Mouse (Mus musculus) stomach, postnatal 0 days (tissue): ENCODE measurements around the gene Phospho1.

Experiments used
- CTCF ChIP-seq: IDR thresholded peaks from 2 replicates; pipeline ENCODE4 v1.5.1; 2016; ENCODE audit warnings: antibody characterized with exemption, low read depth, mild to moderate bottlenecking, moderate library complexity
- EP300 ChIP-seq: optimal IDR thresholded peaks from 2 replicates; pipeline ENCODE3; 2016; ENCODE audit warnings: antibody characterized with exemption

- TF ChIP-seq CTCF: no peak
- no peak for TF ChIP-seq EP300
Observed at GRCm38 (mm10) chr11:95808448-95809011, 15.8 kb upstream of the Phospho1 start.
